Mouse (Mus musculus) heart, adult 2 months (tissue): ENCODE measurements at regions not wholly inside any gene's neighbourhood (a gene's known extent, or its start where the extent isn't known, plus 50 kb on each side); places are given as distances from the start of the nearest gene placed in this dataset.

ENCODE experiments used
- CTCF ChIP-seq: fragments of 200-600 bp; IDR thresholded peaks from 2 replicates; pipeline ENCODE4 v1.8.1; 2022; ENCODE audit warnings: antibody characterized with exemption, mild to moderate bottlenecking, moderate library complexity
- POLR2A ChIP-seq: fragments of 200-500 bp; IDR thresholded peaks from 2 replicates; pipeline ENCODE4 v1.6.1; 2011; ENCODE audit warnings: mild to moderate bottlenecking, low read depth, low read length, control low read depth; ENCODE audit not compliant: insufficient read depth

DNA sequence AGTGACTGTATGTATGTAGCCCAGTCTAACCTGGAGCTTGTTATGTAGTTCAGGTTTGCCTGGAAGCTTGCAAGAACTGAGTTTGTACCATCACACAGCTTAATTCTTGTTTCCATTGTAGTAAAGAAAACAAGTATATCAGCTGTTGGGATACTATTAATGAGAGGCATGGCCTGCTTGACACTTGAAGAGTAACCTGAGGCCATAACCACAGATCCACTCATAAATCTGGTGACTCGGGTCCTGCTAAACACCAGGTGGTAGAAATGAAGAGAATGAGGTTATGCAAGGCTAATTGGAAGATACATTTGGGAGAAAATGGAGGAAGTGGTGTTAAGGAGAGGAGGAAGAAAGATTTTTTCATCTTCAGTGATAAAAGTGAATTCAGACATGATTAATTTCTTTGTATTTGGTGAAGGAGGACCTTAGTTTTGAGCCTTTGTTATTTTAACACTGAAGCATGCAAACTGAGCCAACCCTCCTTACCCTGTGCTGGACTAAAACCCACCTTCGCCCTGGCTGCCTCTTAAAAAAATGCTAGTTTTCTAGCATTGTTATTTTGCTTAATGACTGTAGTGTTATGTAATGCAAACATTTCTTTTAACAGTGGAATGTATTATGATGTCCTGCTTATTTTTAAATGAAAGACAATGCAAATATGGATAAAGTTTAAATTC, 100.3 kb upstream of the Hddc2 start:
- TF ChIP-seq CTCF: no peak
- no peak for TF ChIP-seq POLR2A
